Mouse (Mus musculus): ENCODE measurements around the gene Snrpg.
A peak's percentile ranks its signal among the peaks of the same experiment; 100 is the strongest.
"Not testable (repeated sequence)": the region's sequence is repeated elsewhere in the genome, so short reads cannot be mapped to it uniquely, and the experiment has no call there.

The Snrpg gene

GRCm38 (mm10) chr6:86370093-86370713 lies 901 bp upstream of the Snrpg start:
- DNase-seq, result peak; percentile 34

- DNase-seq, result peak; percentile 98
Observed at GRCm38 (mm10) chr6:86371340-86371911, 322 bp downstream of the Snrpg start.

DNA sequence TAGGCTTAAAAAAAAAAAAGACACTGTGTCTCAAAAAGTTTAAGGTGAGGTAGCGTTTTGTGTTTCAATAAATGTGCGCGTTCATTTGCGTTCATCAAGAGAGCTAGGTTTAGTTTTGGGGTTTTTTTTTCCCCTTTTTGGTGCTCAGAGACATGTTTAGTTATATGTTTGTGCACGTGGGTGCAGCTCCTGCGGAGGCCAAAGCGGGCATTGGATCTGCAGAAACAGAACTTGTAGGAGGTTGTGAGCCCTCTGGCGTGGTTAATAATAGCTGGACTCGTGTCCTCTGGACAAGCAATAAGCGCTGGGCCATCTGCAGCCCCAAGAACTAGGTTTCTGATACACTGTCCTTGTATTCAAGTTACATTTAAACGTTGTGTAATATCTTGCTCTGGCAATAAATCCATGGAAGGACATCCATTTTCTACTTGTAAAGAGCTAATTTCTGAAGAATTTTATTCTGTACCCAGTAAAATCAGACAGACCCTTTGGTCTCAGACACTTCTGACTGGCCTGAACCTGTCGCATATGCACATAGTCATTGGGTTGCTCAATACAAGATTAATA lies 929 bp downstream of the Snrpg start:
- DNase-seq, result no peak

- no peak for DNase-seq
Observed at GRCm38 (mm10) chr6:86373556-86373955, 2.5 kb downstream of the Snrpg start.

DNA sequence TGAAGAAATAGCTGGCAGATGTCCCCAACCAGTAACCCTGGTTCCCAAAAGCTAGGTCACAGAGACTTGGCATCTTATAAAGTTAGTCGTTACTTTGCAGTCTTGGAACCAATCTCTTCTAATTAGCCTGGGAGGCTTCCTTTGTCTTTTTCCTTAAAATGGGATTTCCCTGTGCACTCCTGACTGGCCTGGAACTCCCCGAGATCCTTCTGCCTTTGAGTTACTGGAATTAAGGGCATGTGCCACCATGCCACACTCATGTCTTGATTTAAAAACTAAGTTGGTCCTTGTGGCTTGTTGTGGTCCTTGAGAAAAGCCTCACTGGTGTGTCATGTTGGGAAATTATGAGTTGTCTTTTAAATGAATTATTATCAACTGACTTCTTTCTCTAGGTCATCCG lies 7.2 kb downstream of the Snrpg start:
- no peak for DNase-seq

DNA sequence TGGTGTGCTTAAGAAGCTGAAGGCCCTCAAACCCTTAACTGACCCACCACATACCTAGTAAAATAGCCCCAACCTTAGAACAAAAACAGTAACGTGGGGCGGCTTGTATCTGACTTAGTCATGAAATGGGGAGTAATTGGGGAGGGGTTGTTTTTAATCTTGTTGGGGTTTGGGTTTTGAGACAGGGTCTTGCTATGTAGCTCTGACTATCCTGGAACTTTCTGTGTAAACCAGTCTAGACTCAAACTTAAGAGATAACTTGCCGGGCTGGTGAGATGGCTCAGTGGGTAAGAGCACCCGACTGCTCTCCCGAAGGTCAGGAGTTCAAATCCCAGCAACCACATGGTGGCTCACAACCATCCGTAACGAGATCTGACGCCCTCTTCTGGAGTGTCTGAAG lies 9.0 kb downstream of the Snrpg start:
- not testable (repeated sequence) for DNase-seq

DNA sequence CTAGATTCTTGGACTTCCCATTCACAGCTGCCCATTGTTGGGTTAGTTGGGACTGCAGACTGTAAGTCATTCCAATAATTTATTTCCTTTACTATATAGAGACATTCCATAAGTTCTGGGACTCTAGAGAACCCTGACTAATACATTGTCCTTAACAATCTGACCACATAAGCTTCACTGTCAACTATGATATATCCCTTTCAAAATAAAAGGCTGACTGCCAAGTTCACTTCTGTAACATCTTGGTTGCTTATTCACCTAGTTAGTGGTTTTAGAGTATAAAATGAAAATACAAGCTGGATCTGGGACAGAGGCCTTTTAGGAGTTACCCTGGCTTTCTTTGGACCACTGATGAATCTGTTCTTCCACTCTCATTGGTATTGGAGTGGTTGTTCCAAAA lies 11.4 kb downstream of the Snrpg start:
- no peak for DNase-seq

DNA sequence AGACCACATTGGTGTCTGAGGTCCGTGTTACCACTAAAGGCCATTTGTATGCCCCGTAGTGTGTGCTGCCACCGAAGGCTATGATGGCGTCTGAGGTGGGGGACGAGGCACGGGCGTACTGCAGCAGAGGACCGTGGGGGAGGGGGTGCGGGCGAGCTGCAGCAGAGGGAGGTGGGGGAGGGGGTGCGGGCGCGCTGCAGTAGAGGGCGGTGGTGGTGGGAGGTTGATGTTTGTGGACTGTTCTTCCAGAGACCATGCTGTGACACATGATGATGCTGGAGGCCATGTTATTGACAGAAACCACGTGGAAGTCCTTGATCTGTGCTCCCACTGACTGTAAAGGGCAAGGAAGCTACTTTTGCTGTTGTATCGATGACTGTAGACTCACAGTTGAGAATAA lies 12.3 kb downstream of the Snrpg start:
- no peak for DNase-seq

DNA sequence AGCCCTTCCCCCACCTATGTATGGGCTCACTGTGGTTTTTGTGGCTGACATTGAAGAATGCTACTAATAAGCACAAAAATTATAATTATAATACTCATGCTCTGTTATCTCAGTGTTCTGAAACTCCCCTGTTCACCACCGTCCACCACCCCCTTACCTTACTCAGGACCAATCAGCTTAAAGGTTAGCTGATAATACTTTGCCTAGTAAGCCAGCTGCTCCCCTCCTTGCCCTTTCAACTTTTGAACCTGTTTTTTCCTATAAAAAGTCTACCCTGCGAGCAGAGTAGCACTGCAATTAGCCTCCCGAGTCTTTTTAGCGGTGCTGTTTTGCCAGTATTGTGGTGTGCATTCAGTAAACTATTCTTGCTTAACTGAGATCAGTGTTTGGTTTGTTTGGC lies 13.6 kb downstream of the Snrpg start:
- no peak for DNase-seq

DNA sequence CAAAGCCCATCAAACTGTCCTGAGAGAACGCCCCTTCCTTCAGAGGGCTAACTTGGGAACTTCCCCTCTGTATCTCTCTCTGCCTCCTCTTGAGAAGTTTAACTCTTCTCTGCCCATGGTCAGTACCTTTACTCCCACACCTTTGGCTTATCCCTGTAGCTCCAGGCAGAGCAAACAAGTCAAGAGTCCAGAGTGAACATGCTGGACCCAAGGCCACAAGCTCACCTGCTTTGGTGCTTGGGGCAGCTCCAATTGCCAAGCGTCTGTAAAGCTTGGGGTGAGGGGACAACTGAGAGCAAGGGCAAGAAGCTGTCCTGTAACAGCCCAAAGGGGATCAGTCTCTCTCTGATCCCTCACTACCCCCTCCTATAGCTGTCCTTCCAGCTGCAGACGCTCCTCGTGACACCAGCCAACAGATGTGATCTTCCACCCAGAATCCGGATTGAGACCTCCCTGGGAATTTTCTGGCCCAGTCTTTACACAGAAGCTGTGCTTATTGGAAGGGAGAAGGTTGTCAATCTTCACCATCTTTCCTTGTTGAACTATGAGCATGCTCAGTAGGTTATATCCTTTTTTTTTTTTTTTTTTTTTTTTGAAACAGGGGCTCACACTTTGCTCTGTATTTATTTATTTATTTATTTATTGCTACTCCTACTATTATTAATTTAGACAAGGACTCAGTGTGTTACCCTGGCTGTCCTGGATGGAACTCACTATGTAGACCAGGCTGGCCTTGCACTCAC lies 14.4 kb downstream of the Snrpg start:
- DNase-seq, result no peak

DNA sequence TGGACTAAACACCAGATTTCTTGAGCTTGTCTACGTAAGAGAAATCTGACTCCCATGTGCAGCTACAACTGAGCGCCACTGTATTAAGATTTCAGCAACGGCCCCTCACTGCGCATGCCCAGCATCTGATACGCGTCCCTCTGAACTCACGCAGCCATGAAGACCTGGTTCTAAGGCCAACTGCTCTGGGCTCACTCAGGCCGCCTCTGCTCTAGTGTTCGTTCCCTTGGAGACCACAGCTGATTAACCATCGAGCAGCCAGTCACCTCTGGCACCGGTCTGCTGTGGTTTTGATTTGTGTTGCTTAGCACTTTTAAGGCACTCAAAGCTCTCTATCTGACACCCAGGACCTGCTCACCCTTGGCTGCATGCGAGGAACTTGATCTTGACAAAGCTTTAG lies 16.2 kb downstream of the Snrpg start:
- no peak for DNase-seq

DNA sequence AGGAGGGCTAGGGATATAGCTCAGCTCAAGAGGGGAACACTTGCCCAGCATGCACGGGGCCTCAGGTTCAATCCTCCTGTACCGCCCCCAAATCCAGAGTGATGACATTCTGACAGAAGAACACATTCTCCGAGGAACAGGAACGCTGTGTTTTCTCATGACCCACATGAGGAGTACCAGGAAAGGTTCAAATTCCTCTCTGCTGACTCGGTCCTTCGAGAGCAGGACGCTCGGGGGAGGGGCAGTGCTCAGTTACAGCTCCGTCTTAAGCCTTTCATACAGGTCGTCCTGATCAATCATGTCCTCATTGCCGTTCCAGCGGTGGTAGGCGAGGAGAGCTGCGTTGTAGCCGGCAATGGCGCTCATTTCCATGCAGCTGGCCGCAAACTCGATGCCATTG lies 17.4 kb downstream of the Snrpg start:
- DNase-seq, result no peak

DNA sequence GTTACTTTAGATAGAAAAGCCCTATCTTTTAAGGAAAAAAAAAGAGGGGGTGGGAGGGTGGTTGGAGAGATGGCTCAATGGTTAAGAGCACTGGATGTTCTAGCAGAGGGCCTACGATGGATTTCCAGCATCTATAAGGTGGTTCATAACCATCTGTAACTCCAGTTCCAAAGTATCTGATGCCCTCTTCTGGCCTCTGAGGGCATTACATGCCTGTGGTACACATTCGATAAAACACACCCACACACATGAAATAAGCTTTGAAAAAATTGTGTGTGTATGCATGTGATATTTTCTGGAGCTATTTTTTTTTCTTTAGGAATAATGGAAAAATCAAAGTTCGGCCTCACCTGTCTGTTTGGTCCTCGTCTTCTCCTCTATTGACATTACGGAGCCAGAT lies 20.2 kb downstream of the Snrpg start:
- no peak for DNase-seq

GRCm38 (mm10) chr6:86393187-86393586 lies 22.1 kb downstream of the Snrpg start:
- no peak for DNase-seq

DNA sequence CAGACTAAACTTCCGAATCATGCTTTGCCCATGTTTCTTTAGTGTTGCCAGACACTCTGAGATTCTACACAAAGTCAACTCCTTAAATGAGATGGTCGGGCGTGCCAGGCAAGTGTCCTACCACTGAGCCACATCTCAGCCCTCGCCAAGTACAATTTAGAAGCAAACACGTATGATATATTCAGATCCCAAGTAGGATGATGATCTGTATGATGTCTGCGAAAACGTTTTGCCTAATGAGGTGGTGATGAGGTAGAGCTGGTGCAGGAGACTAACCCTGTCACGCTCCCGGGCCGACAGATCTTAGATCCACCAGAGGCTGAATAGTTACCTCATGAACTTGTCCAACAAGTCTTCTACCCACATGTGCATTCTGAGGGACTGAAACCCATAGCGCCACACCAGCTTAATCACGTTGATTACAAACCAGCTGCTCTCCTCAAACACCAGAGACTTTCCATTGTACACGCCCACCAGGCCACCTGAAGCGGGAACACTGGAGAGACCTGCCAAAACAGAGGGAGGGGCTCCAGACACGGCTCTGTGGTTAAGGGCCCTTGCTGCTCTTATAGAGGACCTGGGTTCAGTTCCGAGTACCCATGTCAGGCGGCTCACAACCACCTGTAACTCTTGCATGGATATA lies 23.1 kb downstream of the Snrpg start:
- DNase-seq, result no peak

GRCm38 (mm10) chr6:86395021-86395420 lies 23.9 kb downstream of the Snrpg start:
- DNase-seq, result no peak

- no peak for DNase-seq
Observed at GRCm38 (mm10) chr6:86395969-86396368, 24.9 kb downstream of the Snrpg start.

GRCm38 (mm10) chr6:86396581-86397256 lies 25.6 kb downstream of the Snrpg start, which contains the start of gene Pcyox1:
TSS of gene Pcyox1 (minus strand) at chr6:86397154.
- DNase-seq, result peak; percentile 91

- peak; percentile 16 for DNase-seq
Observed at GRCm38 (mm10) chr6:86397257-86397980, 26.3 kb downstream of the Snrpg start.

DNA sequence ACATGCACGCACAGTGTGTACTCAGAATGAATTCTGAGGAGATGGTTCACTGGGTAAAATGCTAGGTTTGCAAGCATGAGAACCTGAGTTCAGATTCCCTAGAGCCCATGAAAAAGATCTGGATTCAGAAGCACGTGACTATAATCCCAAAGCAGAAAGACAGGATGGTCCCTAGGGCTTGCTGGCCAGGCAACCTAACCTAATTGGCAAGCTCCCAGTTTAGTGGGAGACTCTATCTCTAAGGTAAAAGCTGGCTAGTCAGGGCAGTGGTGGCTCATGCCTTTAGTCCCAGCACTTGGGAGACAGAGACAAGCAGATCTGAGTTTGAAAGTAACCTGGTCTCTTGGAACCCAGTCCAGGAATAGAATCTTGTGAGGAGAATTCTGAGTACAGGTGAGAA lies 27.9 kb downstream of the Snrpg start:
- no peak for DNase-seq

DNA sequence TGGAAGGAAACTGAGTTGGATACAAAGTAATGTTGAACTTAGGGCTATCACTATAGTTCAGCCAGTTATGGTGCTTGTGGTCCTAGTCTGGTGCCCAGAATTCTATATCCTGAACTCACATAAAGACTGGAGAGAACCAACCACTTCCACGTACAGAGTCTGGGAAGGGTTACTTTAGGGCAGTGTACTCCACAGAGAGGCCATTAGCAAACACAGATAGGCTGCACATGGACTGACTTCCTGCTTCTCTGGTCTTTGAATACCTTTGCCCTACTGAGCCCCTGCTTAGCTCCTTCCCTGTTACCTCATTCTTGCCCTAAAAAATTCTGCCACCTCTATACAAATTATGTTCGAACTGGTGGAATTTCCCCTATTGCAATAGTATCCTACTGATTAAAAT lies 28.9 kb downstream of the Snrpg start:
- no peak for DNase-seq

- peak; percentile 96 for DNase-seq
Observed at GRCm38 (mm10) chr6:86400972-86401371, 29.9 kb downstream of the Snrpg start.
